Mouse (Mus musculus): ENCODE data around the gene Wasf3.
"Not testable (repeated sequence)": the region's sequence is repeated elsewhere in the genome, so short reads cannot be mapped to it uniquely, and the experiment has no call there.

Gene Wasf3

DNA sequence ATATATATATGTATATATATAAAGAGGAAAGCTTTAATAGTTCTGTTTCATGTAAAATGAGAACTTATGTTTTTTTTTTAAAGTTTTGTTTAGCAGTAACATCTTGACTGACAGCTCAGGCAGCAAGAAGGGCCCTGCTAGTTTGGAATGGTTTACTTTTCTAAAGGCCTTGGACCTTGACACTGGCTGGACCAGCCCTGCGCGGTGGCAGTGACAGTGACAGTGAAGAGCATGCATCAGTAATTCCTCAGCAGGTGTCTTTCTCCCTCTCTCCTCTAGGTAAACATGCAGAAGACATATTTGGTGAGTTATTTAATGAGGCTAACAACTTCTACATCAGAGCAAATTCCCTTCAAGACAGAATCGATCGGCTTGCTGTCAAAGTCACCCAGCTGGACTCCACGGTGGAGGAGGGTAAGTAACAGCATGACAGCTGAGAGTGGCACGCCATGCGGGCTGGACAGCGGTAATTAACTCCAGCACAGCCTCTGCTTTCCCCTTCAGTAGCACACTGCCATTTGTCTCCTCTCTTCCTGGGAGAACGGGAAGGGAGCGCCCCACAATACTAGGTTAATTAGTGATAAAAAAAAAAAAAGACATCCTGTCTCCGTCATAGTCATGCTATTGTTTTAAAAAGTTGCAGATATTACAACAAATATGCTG lies 66.9 kb downstream of the Wasf3 start:
- DNase-seq = no peak

DNA sequence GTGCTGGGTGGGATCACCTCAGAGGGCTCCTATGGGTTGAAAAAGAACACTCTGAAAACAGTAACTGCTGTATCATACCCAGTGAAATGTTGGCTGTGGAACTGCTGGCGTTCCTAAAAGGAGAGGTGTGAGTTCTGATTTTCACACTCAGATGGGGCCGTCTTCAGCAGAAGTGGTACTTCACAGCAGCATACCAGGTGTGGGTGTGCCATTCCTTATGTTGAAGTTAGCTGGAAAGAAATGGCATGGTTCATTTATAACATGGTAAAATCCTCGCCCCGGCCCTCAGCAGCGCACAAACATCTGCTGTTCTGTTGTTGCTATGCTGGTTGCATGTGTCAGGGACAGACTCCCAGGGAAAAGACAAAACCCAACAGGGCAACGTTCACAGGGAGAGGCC lies 68.8 kb downstream of the Wasf3 start:
- DNase-seq = no peak

DNA sequence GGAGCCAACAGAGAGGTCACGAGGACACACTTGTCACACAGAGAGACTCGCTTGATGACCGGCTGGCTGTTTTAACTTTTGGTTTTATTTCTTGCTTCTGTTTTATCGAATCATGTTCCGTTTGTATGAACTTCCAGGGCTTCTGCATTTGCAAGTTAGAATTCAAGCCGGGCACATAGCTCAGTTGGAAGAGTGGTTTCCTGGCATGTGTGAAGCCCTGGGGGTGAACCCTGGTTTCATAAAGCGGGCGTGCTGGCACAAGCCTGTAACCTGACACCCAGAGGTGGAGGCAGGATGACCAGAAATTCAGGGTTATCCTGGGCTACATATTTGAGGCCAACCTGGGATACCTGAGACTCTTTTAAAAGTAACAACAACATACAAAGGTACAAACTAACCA lies 76.8 kb downstream of the Wasf3 start:
- DNase-seq = peak; percentile 54

DNA sequence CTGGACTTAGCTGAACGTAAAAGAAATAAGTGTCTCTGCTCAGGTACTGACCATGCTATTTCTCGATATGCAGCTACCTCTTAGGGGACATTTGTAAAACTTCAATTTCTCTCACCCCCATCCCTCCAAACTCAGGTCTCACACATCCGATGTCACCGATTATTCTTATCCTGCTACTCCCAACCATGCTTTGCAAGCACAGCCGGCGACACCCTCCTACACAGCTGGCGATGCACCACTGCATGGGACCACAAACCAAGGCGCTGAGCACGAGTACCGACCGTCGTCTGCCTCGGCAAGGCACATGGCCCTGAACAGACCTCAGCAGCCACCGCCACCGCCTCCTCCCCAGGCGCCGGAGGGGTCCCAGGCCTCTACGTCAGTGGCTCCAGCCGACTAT lies 81.9 kb downstream of the Wasf3 start:
- no peak for DNase-seq

DNA sequence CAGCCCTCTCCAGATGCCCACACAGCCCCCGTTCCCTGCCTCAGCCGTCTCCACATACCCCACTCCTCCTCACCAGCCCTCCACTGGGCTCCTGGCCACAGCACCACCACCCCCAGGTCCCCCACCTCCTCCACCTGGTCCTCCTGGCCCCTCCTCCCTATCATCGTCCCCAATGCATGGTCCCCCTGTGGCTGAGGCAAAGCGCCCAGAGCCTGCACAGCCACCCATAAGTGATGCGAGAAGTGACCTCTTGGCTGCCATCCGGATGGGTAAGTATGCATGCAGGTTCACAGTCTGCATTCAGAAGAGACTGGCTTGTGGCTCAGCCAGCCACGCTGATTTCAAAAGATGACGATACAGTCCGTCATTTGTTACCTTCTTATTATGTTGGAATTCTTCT lies 83.5 kb downstream of the Wasf3 start:
- no peak for DNase-seq

DNA sequence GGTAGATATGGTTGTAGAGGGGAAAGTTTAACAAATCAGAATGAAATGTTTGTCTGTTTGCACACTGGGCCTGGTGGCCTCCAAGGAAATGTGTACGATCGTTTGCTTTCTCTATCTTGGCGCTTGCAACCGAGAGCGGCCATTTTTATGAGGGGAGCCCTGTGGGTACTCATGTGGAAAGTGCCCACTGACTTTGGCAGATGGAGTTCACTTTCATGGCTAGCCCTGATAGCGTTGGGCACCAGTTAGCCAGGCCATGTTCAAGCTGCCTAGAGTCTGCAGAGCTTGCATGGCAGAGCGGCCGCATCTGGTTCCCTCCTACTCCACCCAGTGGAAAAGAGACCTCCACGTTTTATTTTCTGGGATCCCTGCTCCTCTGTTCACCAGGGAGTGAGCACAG lies 86.0 kb downstream of the Wasf3 start:
- no peak for DNase-seq

DNA sequence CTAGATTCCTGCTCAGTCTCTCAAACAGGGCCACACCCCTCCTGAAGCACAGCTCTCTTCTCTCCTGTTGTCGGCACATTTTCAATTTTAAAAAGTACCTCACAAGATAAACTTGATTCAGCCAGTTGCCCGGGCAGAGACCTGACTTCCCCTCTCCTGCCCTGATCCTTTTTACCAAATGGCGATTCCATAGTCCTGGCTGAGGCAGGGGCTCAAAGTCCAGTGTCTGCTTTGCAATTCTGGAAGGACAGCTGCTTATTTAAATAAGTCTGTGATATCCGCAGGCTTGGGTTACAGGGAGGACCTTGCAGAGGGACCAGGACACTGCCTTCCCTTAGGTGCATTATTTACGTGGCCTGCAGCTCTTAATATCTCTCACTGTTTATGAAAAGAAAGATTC lies 86.5 kb downstream of the Wasf3 start:
- DNase-seq = no peak

DNA sequence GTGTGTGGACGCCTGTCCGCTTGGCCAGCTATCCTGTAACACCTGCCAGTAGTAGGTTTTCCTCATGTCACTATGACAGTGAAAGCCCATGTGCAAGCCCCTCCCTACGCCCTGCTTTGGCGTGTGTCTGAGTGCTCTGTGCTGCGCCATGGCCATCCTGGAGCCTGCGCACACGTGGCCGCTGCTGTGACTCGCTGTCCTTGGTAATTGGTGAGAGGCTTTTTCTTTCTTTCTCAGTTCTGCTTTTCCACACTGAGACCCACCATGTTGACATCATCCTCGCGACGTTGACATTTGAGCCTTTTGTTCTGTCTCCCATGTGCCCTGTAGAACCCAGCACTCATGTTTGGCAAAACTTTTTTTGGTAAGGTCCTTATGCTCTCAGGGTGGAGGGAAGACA lies 87.0 kb downstream of the Wasf3 start:
- no peak for DNase-seq

DNA sequence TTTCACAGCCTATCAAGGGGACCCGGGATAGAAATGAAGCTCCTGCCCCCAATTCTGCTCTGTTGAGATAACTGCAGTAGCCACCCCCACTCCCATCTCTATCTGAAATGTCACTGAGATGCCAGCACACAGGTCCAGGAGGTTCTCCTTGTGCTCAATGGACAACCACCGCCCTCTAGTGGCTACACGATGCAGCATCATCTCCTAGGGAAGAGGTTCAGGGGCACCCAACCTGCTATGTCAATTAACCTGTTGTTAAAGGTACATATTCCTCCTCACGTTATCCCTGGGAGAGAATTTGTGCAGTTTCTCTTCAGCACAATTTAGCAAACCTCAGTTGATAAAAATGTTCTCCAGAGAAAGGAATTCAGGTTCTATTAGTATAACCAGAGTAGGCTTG lies 94.8 kb downstream of the Wasf3 start:
- DNase-seq = peak; percentile 58

DNA sequence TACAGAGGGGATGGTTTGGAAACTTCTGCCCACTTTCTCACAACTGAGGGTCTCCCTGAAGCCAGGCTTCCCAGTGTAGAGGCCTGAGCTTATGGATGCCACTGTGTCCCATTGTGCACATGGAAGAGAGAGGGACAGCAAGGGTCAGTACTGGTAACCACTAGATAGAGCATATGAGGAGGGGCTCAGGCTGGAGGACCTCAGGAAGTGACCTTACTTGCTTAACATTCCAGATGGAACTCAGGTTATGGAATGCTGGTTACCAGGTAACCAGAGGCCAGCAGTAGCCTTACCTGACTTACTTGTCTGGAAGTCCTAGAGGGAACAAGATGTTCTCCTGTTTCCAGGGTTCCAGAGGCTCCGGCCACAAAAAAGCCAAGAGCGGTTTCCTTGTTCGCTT lies 96.9 kb downstream of the Wasf3 start, which contains the start of gene Gm6408:
Gene Gm6408, plus strand, starts transcription at position 301 of the 400 bp plus-strand sequence.
- DNase-seq = not testable (repeated sequence)

DNA sequence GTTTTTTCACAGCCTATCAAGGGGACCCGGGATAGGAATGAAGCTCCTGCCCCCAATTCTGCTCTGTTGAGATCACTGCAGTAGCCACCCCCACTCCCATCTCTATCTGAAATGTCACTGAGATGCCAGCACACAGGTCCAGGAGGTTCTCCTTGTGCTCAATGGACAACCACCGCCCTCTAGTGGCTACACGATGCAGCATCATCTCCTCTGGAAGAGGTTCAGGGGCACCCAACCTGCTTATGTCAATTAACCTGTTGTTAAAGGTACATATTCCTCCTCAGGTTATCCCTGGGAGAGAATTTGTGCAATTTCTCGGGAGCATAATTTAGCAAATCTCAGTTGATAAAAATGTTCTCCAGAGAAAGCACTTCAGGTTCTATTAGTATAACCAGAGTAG lies 104.2 kb downstream of the Wasf3 start:
- DNase-seq = peak; percentile 66

DNA sequence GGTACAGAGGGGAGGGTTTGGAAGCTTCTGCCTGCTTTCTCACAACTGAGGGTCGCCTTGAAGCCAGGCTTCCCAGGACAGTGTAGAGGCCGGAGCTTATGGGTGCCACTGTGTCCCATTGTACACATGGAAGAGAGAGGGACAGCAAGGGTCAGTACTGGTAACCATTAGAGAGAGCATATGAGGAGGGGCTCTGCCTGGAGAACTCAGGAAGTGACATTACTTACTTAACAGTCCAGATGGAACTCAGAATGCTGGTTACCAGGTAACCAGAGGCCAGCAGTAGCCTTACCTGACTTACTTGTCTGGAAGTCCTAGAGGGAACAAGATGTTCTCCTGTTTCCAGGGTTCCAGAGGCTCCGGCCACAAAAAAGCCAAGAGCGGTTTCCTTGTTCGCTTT lies 106.3 kb downstream of the Wasf3 start, which contains the start of gene Gm6370:
Gene Gm6370, plus strand, starts transcription at position 301 of the 400 bp plus-strand sequence.
- DNase-seq = not testable (repeated sequence)

DNA sequence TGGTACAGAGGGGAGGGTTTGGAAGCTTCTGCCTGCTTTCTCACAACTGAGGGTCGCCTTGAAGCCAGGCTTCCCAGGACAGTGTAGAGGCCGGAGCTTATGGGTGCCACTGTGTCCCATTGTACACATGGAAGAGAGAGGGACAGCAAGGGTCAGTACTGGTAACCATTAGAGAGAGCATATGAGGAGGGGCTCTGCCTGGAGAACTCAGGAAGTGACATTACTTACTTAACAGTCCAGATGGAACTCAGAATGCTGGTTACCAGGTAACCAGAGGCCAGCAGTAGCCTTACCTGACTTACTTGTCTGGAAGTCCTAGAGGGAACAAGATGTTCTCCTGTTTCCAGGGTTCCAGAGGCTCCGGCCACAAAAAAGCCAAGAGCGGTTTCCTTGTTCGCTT lies 117.3 kb downstream of the Wasf3 start, which contains the start of gene 4930449I24Rik:
Gene 4930449I24Rik, plus strand, starts transcription at position 301 of the 400 bp plus-strand sequence.
- DNase-seq = not testable (repeated sequence)

DNA sequence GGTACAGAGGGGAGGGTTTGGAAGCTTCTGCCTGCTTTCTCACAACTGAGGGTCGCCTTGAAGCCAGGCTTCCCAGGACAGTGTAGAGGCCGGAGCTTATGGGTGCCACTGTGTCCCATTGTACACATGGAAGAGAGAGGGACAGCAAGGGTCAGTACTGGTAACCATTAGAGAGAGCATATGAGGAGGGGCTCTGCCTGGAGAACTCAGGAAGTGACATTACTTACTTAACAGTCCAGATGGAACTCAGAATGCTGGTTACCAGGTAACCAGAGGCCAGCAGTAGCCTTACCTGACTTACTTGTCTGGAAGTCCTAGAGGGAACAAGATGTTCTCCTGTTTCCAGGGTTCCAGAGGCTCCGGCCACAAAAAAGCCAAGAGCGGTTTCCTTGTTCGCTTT lies 129.0 kb downstream of the Wasf3 start, which contains the start of gene Gm3402:
Gene Gm3402, plus strand, starts transcription at position 301 of the 400 bp plus-strand sequence.
- not testable (repeated sequence) for DNase-seq

Measured in kidney, postnatal 10 days (tissue).